Mouse (Mus musculus) kidney, adult 2 months (tissue): ENCODE measurements around the gene Gm49380.

Experiments
- CTCF ChIP-seq: fragments of 200-500 bp; conservative IDR thresholded peaks from 2 replicates; pipeline ENCODE4 v1.5.1; 2011; ENCODE audit warnings: low read depth, mild to moderate bottlenecking, control low read depth, low read length, moderate library complexity, mixed read lengths; ENCODE audit not compliant: insufficient read depth, insufficient read length
- POLR2A ChIP-seq: fragments of 200-500 bp; IDR thresholded peaks from one replicate; pipeline ENCODE4 v1.6.1; 2011; ENCODE audit warnings: low read depth, low read length, control low read depth

- no peak for TF ChIP-seq CTCF
- no peak for TF ChIP-seq POLR2A
These were observed 17.5 kb downstream of the Gm49380 start for GRCm38 (mm10) chr9:44095781-44096180.
